Mouse (Mus musculus) kidney, adult 2 months (tissue): ENCODE data around the gene Lcmt1. TPM values are rescaled to one million over a fixed set of nuclear protein-coding genes. Genes with fewer than 3 reads are reported as not detected.

Source experiments
- DNase-seq: peaks from one replicate; pipeline ENCODE4 v3.0.0; 2021
- H3K27ac ChIP-seq: fragments of 200-500 bp; 2 replicates; pipeline ENCODE4 v1.5.1; 2012; ENCODE audit warnings: low read depth, low read length, control low read depth, inconsistent platforms; ENCODE audit not compliant: insufficient read depth
- H3K27me3 ChIP-seq: fragments of 200-500 bp; replicated peaks from 2 replicates; pipeline ENCODE4 v1.6.1; 2012; ENCODE audit warnings: mild to moderate bottlenecking, moderate library complexity, low read length, inconsistent platforms; ENCODE audit not compliant: control insufficient read depth, insufficient read depth
- H3K36me3 ChIP-seq: fragments of 200-500 bp; 2 replicates; pipeline ENCODE4 v1.6.1; 2012; ENCODE audit warnings: mild to moderate bottlenecking, moderate library complexity, low read length, inconsistent platforms; ENCODE audit not compliant: control insufficient read depth, insufficient read depth
- H3K4me1 ChIP-seq: fragments of 200-500 bp; 2 replicates; pipeline ENCODE4 v1.6.1; 2011; ENCODE audit warnings: low read length; ENCODE audit not compliant: control insufficient read depth, insufficient read depth
- H3K4me3 ChIP-seq: fragments of 200-500 bp; 2 replicates; pipeline ENCODE4 v1.5.1; 2011; ENCODE audit warnings: mild to moderate bottlenecking, low read depth, low read length, control low read depth; ENCODE audit not compliant: insufficient read depth
- CTCF ChIP-seq: fragments of 200-500 bp; conservative IDR thresholded peaks from 2 replicates; pipeline ENCODE4 v1.5.1; 2011; ENCODE audit warnings: low read depth, mild to moderate bottlenecking, control low read depth, low read length, moderate library complexity, mixed read lengths; ENCODE audit not compliant: insufficient read depth, insufficient read length
- POLR2A ChIP-seq: fragments of 200-500 bp; IDR thresholded peaks from one replicate; pipeline ENCODE4 v1.6.1; 2011; ENCODE audit warnings: low read depth, low read length, control low read depth
- WGBS: fragments of 180-500 bp; shearing (Covaris S2); methylation state at CpG from one replicate; pipeline ENCODE4 v1.1.7; 2018; 5-methylcytosine and 5-hydroxymethylcytosine counted together
- polyA plus RNA-seq: library from polyadenylated mRNA; depleted of rRNA; stranded (reverse); fragments of >200 nt; gene quantifications from 2 replicates; pipeline ENCODE4 v1.2.3, GENCODE M21; 2012

The Lcmt1 gene
- polyA plus RNA-seq, 1 experiment: 26.9 TPM

- TF ChIP-seq CTCF: no peak
- no peak for TF ChIP-seq POLR2A
- no peaks in the 10 kb centered on the region for H3K27me3 ChIP-seq
- no peak for DNase-seq
- H3K36me3 ChIP-seq: no peaks in the 10 kb centered on the region
- peaks cover 6% of the 10 kb centered on the region; the same call in 1 of the 2 replicates for H3K4me1 ChIP-seq
- H3K4me3 ChIP-seq: no peak overlapping the region
- no peak overlapping the region for H3K27ac ChIP-seq
- 71% methylated on average over 5 of the region's 5 CpGs for WGBS
Observed at GRCm38 (mm10) chr7:123360185-123360584, 9.4 kb upstream of the Lcmt1 start.

- Histone ChIP-seq H3K36me3 (no peaks in the 10 kb centered on the region), H3K4me3 (no peak overlapping the region), H3K27ac (no peak overlapping the region), H3K27me3 (no peaks in the 10 kb centered on the region), H3K4me1 (peaks cover 18% of the 10 kb centered on the region)
- WGBS: 87% methylated on average over 7 of the region's 7 CpGs
- no peak for TF ChIP-seq CTCF
- TF ChIP-seq POLR2A: no peak
- no peak for DNase-seq
Observed at GRCm38 (mm10) chr7:123361229-123361980, 8.2 kb upstream of the Lcmt1 start.

- TF ChIP-seq POLR2A (no peak), CTCF (no peak)
- Histone ChIP-seq H3K27me3 (no peaks in the 10 kb centered on the region), H3K4me3 (no peak overlapping the region), H3K36me3 (no peaks in the 10 kb centered on the region), H3K4me1 (peaks cover 29% of the 10 kb centered on the region), H3K27ac (no peak overlapping the region)
- DNase-seq: peak; percentile 54
- WGBS: 55% methylated on average over 3 of the region's 3 CpGs
Observed at GRCm38 (mm10) chr7:123362806-123363205, 6.8 kb upstream of the Lcmt1 start.

- Histone ChIP-seq H3K27ac (no peak overlapping the region), H3K27me3 (no peaks in the 10 kb centered on the region), H3K4me1 (peaks cover 35% of the 10 kb centered on the region), H3K36me3 (no peaks in the 10 kb centered on the region), H3K4me3 (no peak overlapping the region)
- WGBS: 87% methylated on average over 8 of the region's 8 CpGs
- no peak for DNase-seq
- TF ChIP-seq POLR2A (no peak), CTCF (no peak)
Observed at GRCm38 (mm10) chr7:123363971-123364370, 5.6 kb upstream of the Lcmt1 start.

- DNase-seq: peak; percentile 68
Observed at GRCm38 (mm10) chr7:123365876-123366741, 3.5 kb upstream of the Lcmt1 start.

GRCm38 (mm10) chr7:123366806-123367205, 2.8 kb upstream of the Lcmt1 start:
- no peak for DNase-seq
- no peak overlapping the region; the same call in 1 of the 2 replicates for H3K27ac ChIP-seq
- TF ChIP-seq POLR2A (no peak), CTCF (no peak)
- no peaks in the 10 kb centered on the region for H3K36me3 ChIP-seq
- WGBS: 60% methylated on average over 8 of the region's 8 CpGs
- H3K4me1 ChIP-seq: peaks cover 41% of the 10 kb centered on the region
- no peak overlapping the region for H3K4me3 ChIP-seq
- no peaks in the 10 kb centered on the region for H3K27me3 ChIP-seq

More at GRCm38 (mm10) chr7:123365876-123366741, 3.5 kb upstream of the Lcmt1 start:
- no peak overlapping the region for H3K4me3 ChIP-seq
- H3K27ac ChIP-seq: peak overlapping the region; percentile 39; the same call in 1 of the 2 replicates
- H3K36me3 ChIP-seq: no peaks in the 10 kb centered on the region
- TF ChIP-seq POLR2A (no peak), CTCF (no peak)
- no peaks in the 10 kb centered on the region for H3K27me3 ChIP-seq
- 51% methylated on average over 7 of the region's 7 CpGs for WGBS
- peaks cover 41% of the 10 kb centered on the region for H3K4me1 ChIP-seq
